Mouse (Mus musculus) large intestine, adult 2 months (tissue): Measurements from ENCODE around the gene Trappc10. TPM values are rescaled to one million over a fixed set of nuclear protein-coding genes. Genes with fewer than 3 reads are reported as not detected.
A peak's percentile ranks its signal among the peaks of the same experiment; 100 is the strongest.
"Not testable (repeated sequence)": the region's sequence is repeated elsewhere in the genome, so short reads cannot be mapped to it uniquely, and the experiment has no call there.

Source experiments
- DNase-seq: peaks from one replicate; pipeline ENCODE4 v3.0.0-alpha.2; 2012; ENCODE audit warnings: low read depth, low spot score
- WGBS: fragments of 180-500 bp; shearing (Covaris S2); methylation state at CpG from one replicate; pipeline ENCODE4 v1.1.7; 2018; 5-methylcytosine and 5-hydroxymethylcytosine counted together
- polyA plus RNA-seq: library from polyadenylated mRNA; depleted of rRNA; stranded (reverse); fragments of >200 nt; gene quantifications from 2 replicates; pipeline ENCODE4 v1.2.3, GENCODE M21; 2012

Trappc10 gene
- polyA plus RNA-seq, 1 experiment = 53.6 TPM

DNA sequence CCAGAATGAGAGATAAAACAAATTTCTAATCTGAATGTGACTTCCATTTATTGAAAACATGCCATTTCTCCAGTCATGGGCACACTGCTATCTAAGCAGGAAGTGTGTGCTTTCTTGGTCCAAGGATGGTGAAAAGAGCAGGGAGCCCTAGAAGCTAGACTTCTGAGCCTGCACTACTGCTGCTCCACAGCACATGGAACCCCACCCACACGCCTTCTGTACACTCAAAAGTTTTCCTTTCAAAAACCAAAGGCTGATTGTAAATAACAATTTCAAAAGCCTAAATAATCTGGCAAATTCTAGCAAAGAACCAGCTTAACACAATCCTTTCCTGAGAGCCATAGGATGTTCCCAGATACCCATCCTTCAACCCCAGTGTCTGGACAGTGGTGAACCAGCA, 24.9 kb downstream of the Trappc10 start:
- DNase-seq = no peak
- WGBS = 95% methylated on average over 1 of the region's 1 CpGs

DNA sequence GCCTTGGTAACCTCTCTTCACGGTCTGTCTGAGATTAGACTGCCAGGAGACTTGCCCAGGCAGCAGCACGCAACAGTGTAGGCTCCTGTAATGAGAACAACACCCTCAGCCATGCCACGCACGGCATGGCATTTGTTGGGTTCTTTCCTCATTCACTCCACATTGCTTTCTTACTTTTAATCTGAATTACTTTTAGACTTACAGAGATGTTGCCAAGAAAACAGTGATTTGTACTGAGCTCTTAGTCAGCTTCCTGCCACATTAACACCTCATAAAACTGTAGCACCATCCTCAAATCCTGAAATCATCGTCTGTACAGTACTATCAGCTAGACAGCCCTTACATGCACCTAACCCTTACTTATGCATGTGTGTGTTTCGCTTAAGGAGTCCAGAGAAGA, 25.9 kb downstream of the Trappc10 start:
- WGBS = 70% methylated on average over 6 of the region's 6 CpGs
- DNase-seq = no peak

DNA sequence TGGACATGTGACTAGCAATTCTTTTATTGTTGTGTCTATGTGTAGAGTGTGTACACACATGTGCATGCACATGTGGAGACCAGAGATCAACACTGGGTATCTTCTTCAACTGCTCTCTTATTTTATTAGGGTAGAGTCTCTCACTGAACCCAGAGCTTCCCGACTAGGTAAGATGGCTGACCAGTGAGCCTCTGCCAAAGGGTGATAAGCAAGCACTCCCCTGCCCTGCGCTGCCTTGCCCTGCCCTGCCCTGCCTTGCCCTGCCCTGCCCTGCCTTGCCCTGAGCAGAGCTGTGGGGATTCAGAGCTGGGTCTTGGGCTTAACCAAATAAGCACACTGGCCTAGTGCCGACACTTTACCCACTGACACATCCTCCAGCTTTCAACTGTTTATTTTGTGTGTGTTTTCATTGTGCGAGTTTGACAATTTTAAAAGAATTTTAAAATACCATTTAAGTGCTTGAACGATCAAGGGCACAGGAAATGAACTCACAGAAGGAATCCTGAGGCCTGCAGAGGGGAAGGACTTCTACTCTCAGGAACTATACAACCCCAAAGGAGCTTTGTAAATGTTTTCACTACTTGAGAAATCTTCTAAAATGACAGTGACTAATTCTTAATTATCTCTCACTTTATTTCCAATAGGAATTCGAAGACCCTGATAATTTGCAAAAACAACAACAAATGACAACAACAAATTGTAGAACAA, 27.9 kb downstream of the Trappc10 start:
- 48% methylated on average over 6 of the region's 6 CpGs for WGBS
- DNase-seq = no peak

DNA sequence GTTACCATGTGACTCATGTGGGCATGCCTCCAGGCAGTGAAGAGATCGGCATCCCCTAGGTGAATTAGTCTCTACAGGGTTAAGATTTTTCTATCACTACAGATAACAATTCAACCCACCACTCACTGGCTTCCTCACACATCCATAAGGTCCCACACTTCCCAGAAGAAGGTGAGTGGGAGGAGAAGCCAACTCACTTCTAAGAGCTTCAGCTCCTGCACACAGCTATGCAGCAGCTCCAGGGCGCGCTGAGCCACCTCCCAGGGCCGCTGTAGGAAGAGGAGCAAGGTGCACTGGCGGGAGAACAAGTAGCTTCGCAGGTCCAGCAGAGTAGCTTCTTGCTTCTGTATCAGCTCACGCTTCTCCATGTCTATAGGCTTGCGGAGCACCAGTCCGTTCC, 30.1 kb downstream of the Trappc10 start:
- no peak for DNase-seq
- 94% methylated on average over 9 of the region's 9 CpGs for WGBS

GRCm38 (mm10) chr10:78211311-78211710, 33.1 kb downstream of the Trappc10 start:
- 68% methylated on average over 6 of the region's 6 CpGs for WGBS
- DNase-seq = no peak

DNA sequence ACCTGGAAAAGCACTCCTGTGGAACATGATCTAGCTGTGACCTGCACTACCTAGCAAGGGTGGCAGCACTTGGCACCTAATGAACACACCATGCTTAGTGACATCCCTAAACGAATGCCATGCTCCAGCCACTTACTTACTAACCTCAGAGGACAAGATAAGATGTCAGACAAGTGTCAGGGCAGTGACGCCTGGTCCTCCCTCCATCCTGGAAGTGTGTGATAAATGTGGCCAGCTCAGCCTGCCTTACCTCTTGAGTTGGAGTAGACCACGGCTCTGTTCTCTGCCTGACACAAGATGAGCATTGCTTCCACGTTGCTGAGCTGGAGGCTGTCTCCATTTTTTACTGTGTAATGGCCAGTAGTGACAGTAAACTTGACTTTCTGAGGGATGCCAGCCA, 43.3 kb downstream of the Trappc10 start:
- WGBS = 88% methylated on average over 4 of the region's 4 CpGs
- no peak for DNase-seq

GRCm38 (mm10) chr10:78192933-78193332, 51.5 kb downstream of the Trappc10 start:
- DNase-seq = no peak
- WGBS = 91% methylated on average over 5 of the region's 5 CpGs

DNA sequence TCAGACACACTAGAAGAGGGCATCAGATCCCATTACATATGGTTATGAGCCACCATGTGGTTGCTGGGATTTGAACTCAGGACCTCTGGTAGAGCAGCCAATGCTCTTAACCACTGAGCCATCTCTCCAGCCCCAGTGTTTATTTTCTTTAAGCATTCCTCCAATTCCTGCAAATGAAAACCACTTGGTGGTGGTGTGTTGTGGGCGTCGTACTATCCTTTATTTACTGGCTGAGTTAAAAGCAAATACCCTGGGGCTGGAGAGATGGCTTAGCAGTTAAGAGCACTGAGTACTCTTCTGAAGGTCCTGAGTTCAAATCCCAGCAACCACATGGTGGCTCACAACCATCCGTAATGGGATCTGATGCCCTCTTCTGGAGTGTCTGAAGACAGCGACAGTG, 58.4 kb downstream of the Trappc10 start:
- WGBS = 88% methylated on average over 4 of the region's 4 CpGs
- not testable (repeated sequence) for DNase-seq

- WGBS = 9% methylated on average over 9 of the region's 9 CpGs
- no peak for DNase-seq
Measured at GRCm38 (mm10) chr10:78185381-78185725, 59.1 kb downstream of the Trappc10 start.

- WGBS = under 1% methylated on average over 47 of the region's 47 CpGs
- peak; percentile 83 for DNase-seq
Measured at GRCm38 (mm10) chr10:78184531-78185380, 59.7 kb downstream of the Trappc10 start, which contains the start of gene Pwp2. Gene Pwp2 (minus strand): TSS chr10:78185149.

DNA sequence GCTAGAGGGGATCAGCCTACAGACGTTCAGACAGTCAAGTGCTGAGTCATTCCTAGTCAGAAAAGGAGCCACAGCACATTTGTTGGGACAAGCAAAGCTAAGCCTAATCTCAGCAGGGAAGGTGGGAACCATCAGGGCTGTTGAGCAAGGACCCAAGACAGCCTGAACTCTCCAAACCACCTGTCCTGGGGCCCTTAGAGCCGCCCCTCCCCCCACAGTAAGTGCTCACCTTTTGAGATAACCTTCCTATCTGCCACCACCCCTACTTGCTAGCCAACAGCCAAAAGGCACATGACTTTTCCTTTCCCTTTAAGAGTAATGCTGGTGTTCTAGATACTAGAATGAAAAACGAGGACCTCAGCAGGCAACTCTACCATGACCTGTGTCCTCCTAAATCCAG, 60.9 kb downstream of the Trappc10 start:
- WGBS = 81% methylated on average over 3 of the region's 3 CpGs
- no peak for DNase-seq

DNA sequence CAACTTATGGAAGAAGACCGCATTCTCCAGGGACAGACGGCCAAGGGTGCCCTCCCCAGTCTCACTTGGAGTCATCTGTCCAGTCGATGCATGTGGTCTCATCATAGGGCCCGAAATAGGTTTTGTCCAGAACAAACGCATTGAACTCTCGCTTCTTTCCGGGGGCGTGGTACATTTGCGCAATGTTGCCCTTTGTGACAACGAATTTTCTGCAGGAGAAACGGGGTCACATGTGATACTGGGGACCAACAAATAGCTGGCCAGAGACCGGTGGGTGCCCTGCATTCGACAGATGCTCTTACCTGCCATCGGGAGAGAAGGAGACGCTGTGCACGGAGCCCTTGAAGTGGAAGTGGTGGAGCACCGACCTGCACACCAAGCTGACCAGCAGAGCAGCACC, 62.1 kb downstream of the Trappc10 start:
- 85% methylated on average over 17 of the region's 17 CpGs for WGBS
- DNase-seq = no peak

DNA sequence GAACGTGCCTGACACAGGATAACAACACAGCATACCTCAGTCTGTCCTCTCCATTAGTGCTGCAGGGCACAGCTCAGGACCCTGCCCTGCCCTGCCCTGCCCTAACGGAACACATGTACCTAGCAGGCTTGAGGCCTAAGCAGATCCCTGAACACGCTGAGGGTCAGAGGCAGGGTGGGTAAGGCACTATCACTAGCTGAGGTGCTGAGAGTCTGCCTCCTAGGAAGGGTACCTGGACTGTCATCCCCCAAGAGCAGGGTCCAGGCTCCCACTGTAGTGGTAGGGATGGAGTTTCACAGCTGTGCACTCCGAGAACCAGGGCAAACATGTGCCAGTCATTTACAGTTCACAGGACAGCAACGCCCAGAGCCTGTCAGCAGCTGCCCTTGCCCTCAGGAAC, 70.0 kb downstream of the Trappc10 start:
- 87% methylated on average over 5 of the region's 5 CpGs for WGBS
- no peak for DNase-seq

DNA sequence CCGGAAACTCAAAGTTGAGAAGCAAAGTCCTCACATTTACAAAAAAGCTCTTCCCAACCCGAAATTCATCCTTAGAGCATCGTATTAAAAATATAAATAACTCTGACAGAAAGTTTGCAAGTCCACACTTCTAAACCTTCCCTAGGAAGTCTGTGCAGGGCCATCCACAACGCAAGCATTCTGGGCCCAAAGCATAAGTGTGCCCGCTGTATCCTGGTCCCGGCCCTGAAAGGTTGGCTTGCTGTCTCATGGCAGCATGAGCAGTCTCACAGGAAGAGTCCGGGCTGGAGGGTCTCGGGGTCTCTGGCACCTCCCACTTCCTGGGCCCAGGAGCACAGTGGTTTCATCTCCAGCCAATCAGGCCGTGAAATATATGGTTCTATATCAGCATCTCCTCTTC, 72.9 kb downstream of the Trappc10 start:
- no peak for DNase-seq
- 90% methylated on average over 9 of the region's 9 CpGs for WGBS

GRCm38 (mm10) chr10:78171057-78171456, 73.4 kb downstream of the Trappc10 start:
- DNase-seq = no peak
- 94% methylated on average over 7 of the region's 7 CpGs for WGBS

DNA sequence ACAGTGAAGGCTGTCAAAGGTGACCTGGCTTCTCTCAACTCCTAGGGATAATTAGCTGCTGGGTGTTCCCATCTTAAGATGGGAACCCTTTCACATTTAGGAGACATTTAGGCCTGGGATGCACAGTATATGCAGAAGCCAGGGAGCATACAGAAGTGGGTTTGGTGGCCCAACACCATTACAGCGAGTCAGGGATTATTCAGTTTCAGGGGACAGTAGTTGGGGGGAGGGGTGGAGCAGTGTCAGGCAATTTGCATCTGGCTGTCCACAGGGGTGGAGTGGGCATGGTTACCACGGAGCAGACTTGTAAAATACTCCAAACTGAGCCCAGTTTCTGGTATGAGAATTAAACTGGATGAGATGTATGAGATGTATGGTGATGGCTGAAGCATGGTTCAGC, 74.0 kb downstream of the Trappc10 start:
- DNase-seq = no peak
- WGBS = 65% methylated on average over 2 of the region's 2 CpGs

DNA sequence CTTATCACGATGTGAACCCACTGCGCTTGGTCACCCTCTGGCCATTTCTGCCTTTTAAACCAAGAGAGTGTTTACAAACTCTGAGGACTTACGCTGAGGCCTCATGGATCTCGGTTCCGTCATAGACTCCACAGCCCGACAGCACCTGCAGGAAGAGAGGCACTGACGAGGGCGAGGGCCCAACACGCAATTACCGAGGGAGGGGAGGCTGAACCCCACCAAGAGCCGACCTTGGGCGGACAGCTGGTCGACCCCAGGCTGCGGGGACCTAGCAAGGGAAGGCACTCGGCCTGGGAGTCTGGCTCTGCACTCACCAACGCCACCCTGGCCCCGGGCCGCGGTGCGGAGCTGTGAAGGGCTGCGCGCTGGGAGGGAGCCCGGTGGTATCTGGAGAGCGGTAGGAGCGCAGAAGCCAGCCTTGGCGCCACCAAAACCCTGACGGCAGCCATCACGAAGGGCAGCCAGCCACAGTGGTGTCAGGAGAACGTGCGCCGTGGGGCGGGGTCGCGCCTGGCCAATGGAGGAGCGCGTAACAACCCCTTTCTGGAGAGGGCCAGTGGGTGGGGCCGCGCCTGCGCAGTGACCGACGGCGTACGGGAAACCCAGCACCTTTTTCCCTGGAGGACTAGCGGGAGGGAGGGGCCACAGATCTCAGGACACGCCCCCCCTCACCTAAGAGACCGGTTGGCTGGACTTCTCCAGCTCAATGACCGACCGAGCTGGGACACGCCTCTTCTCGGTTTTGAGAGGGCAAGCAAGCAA, 75.0 kb downstream of the Trappc10 start, which contains the start of gene D10Jhu81e:
D10Jhu81e (minus strand) TSS at position 502 of the 762 bp plus-strand sequence.
- DNase-seq = peak; percentile 92
- under 1% methylated on average over 50 of the region's 50 CpGs for WGBS

- DNase-seq = no peak
- 42% methylated on average over 11 of the region's 11 CpGs for WGBS
Measured at GRCm38 (mm10) chr10:78168792-78169191, 75.6 kb downstream of the Trappc10 start.

DNA sequence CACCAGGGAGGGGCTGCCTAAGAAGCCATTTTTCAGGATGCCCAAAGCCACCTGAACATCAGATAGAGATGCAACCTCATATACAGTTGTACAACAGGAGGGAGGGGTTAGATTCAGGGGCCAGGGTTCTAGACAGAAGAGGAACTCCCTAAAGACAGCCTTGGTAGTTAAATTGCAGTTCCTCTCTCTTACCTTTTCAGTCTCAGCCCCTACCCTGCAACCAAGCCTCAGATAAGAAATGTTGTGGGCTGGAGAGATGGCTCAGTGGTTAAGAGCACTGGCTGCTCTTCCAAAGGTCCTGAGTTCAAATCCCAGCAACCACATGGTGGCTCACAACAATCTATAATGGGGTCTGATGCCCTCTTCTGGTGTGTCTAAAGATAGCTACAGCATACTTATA, 76.7 kb downstream of the Trappc10 start:
- no peak for DNase-seq

DNA sequence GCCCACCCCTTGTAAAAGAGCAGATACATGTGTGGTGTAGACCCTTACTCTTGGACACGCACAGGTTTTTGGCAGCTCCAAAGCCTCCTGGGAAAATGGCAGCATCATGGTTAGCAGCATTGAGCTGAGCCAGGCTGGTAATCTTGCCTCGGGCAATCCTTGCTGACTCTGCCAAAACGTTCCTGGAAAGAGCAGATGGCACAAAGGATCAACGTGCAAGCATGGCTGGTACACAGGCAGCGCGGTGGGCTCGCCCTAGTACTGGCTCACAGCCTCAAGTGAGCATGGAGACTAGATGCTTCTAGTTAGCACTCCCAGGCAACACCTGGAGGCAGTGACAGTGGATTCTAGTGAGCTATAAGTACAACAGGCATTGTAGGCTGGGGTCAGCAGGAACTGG, 77.1 kb downstream of the Trappc10 start:
- WGBS = 90% methylated on average over 7 of the region's 7 CpGs

More for the DNA sequence above, 77.1 kb downstream of the Trappc10 start:
- DNase-seq = no peak
